Mouse (Mus musculus): Measurements from ENCODE around the gene Acad11. TPM values are rescaled to one million over a fixed set of nuclear protein-coding genes. Genes with fewer than 3 reads are reported as not detected.

The Acad11 gene
- total and polyA plus RNA-seq, 2 experiments from 2014 or later = 6.5 to 14.2 TPM

GRCm38 (mm10) chr9:104035261-104036015 is 27.7 kb upstream of the Acad11 start:
- no peak overlapping the region for H3K4me3 ChIP-seq (ENCODE audit: low read length)
- peaks cover 17% of the 10 kb centered on the region for H3K36me3 ChIP-seq (ENCODE audit: insufficient read depth, low read length)
- no peaks in the 10 kb centered on the region for H3K27me3 ChIP-seq (ENCODE audit: insufficient read depth, low read length)
- no peak overlapping the region for H3K4me2 ChIP-seq (ENCODE audit: low read depth, low read length)
- H3K9me3 ChIP-seq (ENCODE audit: low read length) = no peaks in the 10 kb centered on the region
- peak; percentile 77; the same call in 1 of the 2 replicates for ATAC-seq
- peak; percentile 85 for TF ChIP-seq CTCF (IDR thresholded peaks at IDR 0.05; ENCODE audit: low read depth)
- H3K4me1 ChIP-seq (ENCODE audit: insufficient read depth, low read length) = no peaks in the 10 kb centered on the region
- no peak overlapping the region for H3K27ac ChIP-seq
- WGBS = 44% methylated on average over 24 of the region's 24 CpGs
- DNase-seq (ENCODE audit: low spot score) = peak; percentile 85
- H3K9ac ChIP-seq (replicated peaks; ENCODE audit: low read length) = no peak overlapping the region

DNA sequence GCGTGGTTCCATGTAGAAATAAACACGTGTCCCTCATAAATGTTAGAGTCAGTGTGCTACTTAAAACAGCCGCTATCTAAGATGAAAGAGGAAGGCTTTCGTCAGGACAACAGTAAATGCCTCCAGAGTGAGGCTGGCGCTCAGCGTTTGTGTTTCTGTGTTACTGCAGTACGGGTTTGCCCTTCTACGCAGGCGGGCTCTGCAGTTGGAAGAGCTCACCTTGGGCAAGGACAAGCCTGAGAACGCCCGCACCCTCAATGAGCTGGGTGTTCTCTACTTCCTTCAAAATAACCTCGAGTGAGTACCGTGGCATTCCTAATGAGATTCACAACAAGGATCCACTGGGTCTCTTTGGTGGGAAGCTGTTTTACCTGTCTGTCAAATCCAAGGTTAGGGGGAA is 24.9 kb upstream of the Acad11 start:
- DNase-seq (ENCODE audit: low spot score) (no peak), ATAC-seq (no peak)
- Histone ChIP-seq H3K4me2 (ENCODE audit: low read depth, low read length) (no peak overlapping the region), H3K9me3 (ENCODE audit: low read length) (no peaks in the 10 kb centered on the region), H3K27ac (no peak overlapping the region), H3K27me3 (ENCODE audit: insufficient read depth, low read length) (no peaks in the 10 kb centered on the region), H3K36me3 (ENCODE audit: insufficient read depth, low read length) (peaks cover 22% of the 10 kb centered on the region), H3K9ac (replicated peaks; ENCODE audit: low read length) (no peak overlapping the region), H3K4me1 (ENCODE audit: insufficient read depth, low read length) (no peaks in the 10 kb centered on the region), H3K4me3 (ENCODE audit: low read length) (no peak overlapping the region)
- 91% methylated on average over 13 of the region's 13 CpGs for WGBS
- no peak for TF ChIP-seq CTCF (IDR thresholded peaks at IDR 0.05; ENCODE audit: low read depth)

DNA sequence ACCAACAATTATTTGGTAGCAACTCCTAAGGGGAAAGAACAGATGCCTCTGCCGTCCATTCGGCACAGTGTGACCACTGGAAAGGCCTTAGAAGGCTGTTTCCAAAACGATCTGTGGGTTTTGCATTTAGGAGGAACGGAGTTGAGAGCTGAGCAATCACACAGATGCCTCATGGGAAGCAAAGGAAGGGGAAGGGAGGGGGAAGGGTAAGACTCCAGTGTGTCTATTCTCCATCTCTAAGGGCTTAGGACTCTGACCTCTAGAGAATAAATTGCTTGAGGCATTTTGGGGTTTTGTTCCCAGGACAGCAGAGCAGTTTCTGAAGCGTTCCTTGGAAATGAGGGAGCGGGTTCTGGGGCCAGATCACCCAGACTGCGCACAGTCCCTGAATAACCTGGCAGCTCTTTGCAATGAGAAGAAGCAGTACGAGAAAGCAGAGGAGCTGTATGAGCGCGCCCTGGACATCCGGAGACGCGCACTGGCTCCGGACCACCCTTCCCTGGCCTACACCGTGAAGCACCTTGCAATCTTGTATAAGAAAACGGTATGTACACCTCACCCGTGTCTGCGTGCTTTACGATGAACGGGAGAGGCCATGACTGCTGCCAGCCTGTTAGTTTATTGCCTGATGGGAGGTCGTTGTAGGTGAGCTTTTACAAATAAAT is 24.0 kb upstream of the Acad11 start:
- Histone ChIP-seq H3K27ac (no peak overlapping the region), H3K27me3 (ENCODE audit: insufficient read depth, low read length) (no peaks in the 10 kb centered on the region), H3K4me1 (ENCODE audit: insufficient read depth, low read length) (no peaks in the 10 kb centered on the region), H3K4me2 (ENCODE audit: low read depth, low read length) (no peak overlapping the region), H3K9ac (replicated peaks; ENCODE audit: low read length) (no peak overlapping the region), H3K9me3 (ENCODE audit: low read length) (no peaks in the 10 kb centered on the region), H3K36me3 (ENCODE audit: insufficient read depth, low read length) (peaks cover 22% of the 10 kb centered on the region), H3K4me3 (ENCODE audit: low read length) (no peak overlapping the region)
- ATAC-seq (no peak), DNase-seq (ENCODE audit: low spot score) (no peak)
- WGBS = 92% methylated on average over 21 of the region's 21 CpGs
- no peak for TF ChIP-seq CTCF (IDR thresholded peaks at IDR 0.05; ENCODE audit: low read depth)

DNA sequence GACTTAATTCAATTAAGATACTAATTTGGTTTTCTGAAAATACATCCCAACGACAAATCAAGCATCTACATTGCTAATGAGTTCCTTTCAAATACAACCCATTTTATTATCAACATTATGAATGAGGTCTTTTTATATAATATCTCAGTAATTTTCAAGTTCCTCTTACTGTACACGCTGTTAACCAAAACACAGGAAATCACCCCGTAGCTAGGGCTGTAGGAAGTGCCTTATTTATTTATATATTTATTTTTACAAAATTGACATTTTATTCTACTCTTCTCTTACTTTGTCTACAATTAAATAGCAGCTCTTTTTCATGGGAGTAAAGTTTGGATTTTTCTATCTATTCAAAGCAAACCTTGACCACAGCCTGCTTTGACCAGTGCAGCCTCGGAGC is 23.4 kb upstream of the Acad11 start:
- Histone ChIP-seq H3K4me2 (ENCODE audit: low read depth, low read length) (no peak overlapping the region), H3K4me1 (ENCODE audit: insufficient read depth, low read length) (no peaks in the 10 kb centered on the region), H3K36me3 (ENCODE audit: insufficient read depth, low read length) (peaks cover 22% of the 10 kb centered on the region), H3K27me3 (ENCODE audit: insufficient read depth, low read length) (no peaks in the 10 kb centered on the region), H3K9me3 (ENCODE audit: low read length) (no peaks in the 10 kb centered on the region), H3K4me3 (ENCODE audit: low read length) (no peak overlapping the region), H3K9ac (replicated peaks; ENCODE audit: low read length) (no peak overlapping the region), H3K27ac (no peak overlapping the region)
- 84% methylated on average over 4 of the region's 4 CpGs for WGBS
- no peak for TF ChIP-seq CTCF (IDR thresholded peaks at IDR 0.05; ENCODE audit: low read depth)
- DNase-seq (ENCODE audit: low spot score) = no peak
- no peak for ATAC-seq

- no peaks in the 10 kb centered on the region for H3K27me3 ChIP-seq (ENCODE audit: insufficient read depth, low read length)
- WGBS = 66% methylated on average over 2 of the region's 2 CpGs
- TF ChIP-seq CTCF (IDR thresholded peaks at IDR 0.05; ENCODE audit: low read depth) = no peak
- DNase-seq (ENCODE audit: low spot score) = no peak
- no peaks in the 10 kb centered on the region for H3K9me3 ChIP-seq (ENCODE audit: low read length)
- peaks cover 22% of the 10 kb centered on the region for H3K36me3 ChIP-seq (ENCODE audit: insufficient read depth, low read length)
- no peak within 1 kb of the TSS for H3K4me2 ChIP-seq (ENCODE audit: low read depth, low read length)
- no peak within 1 kb of the TSS for H3K4me3 ChIP-seq (ENCODE audit: low read length)
- no peaks in the 10 kb centered on the region for H3K4me1 ChIP-seq (ENCODE audit: insufficient read depth, low read length)
- H3K27ac ChIP-seq = no peak within 1 kb of the TSS
- ATAC-seq = no peak
- H3K9ac ChIP-seq (replicated peaks; ENCODE audit: low read length) = no peak within 1 kb of the TSS
Measured at GRCm38 (mm10) chr9:104040362-104040761, 22.8 kb upstream of the Acad11 start, which contains the start of gene Gm28305. TSS of gene Gm28305 (plus strand) at chr9:104040662.

DNA sequence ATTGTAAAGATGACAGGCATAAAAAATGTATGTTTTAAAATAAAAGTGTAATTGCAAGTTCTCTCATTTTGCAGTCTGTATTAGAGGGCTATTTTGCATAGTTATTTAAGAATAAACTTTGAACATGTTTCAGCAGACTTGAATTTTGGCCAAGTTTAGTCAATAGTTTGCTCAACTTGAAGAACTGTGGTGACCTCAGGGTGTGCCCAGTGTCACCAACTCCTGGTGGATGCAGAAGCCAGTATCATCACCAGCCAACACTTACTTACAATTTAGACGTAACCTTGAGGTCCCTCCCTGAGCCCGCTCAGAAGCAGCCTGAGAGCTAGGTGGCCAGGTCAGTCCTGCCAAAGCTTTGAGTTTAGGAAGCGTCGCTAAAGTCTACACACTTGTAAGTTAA is 19.5 kb upstream of the Acad11 start:
- no peak overlapping the region for H3K4me3 ChIP-seq (ENCODE audit: low read length)

DNA sequence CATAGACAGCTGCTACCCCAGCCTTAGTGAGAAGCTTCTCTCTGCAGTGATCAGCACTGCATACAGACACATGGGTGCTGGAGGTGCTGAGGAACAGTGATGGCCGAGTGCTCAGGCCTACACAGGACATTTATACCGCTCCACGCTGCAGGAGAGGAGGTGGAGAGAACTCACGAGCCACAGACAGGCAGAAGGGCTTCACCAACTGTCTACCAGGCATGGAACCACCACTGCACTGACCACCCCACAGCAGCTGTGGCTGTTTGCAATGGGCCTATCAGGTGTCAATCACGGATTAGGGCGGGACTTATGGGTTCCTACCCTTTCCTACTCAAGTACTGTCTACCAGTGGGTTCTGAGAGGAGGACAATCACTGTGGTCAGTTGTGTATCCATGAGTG is 12.1 kb upstream of the Acad11 start:
- no peak overlapping the region for H3K9ac ChIP-seq (replicated peaks; ENCODE audit: low read length)
- DNase-seq (ENCODE audit: low spot score) = no peak
- no peak overlapping the region for H3K4me3 ChIP-seq (ENCODE audit: low read length)
- H3K4me1 ChIP-seq (ENCODE audit: insufficient read depth, low read length) = no peaks in the 10 kb centered on the region
- no peak for ATAC-seq
- no peak for TF ChIP-seq CTCF (IDR thresholded peaks at IDR 0.05; ENCODE audit: low read depth)
- H3K4me2 ChIP-seq (ENCODE audit: low read depth, low read length) = no peak overlapping the region
- 91% methylated on average over 6 of the region's 6 CpGs for WGBS
- H3K36me3 ChIP-seq (ENCODE audit: insufficient read depth, low read length) = peaks cover 71% of the 10 kb centered on the region
- H3K27me3 ChIP-seq (ENCODE audit: insufficient read depth, low read length) = no peaks in the 10 kb centered on the region
- no peaks in the 10 kb centered on the region for H3K9me3 ChIP-seq (ENCODE audit: low read length)
- no peak overlapping the region for H3K27ac ChIP-seq

More for the DNA sequence above, 19.5 kb upstream of the Acad11 start:
- no peak overlapping the region for H3K27ac ChIP-seq
- peaks cover 29% of the 10 kb centered on the region for H3K36me3 ChIP-seq (ENCODE audit: insufficient read depth, low read length)
- H3K27me3 ChIP-seq (ENCODE audit: insufficient read depth, low read length) = no peaks in the 10 kb centered on the region
- no peak for ATAC-seq
- no peak overlapping the region for H3K4me2 ChIP-seq (ENCODE audit: low read depth, low read length)
- H3K9ac ChIP-seq (replicated peaks; ENCODE audit: low read length) = no peak overlapping the region
- no peak for DNase-seq (ENCODE audit: low spot score)
- no peaks in the 10 kb centered on the region for H3K4me1 ChIP-seq (ENCODE audit: insufficient read depth, low read length)
- TF ChIP-seq CTCF (IDR thresholded peaks at IDR 0.05; ENCODE audit: low read depth) = no peak
- WGBS = 85% methylated on average over 4 of the region's 4 CpGs
- no peaks in the 10 kb centered on the region for H3K9me3 ChIP-seq (ENCODE audit: low read length)

All from hindbrain, postnatal 0 days (tissue).